Mouse (Mus musculus): ENCODE data around the gene Flnb. TPM values are rescaled to one million over a fixed set of nuclear protein-coding genes. Genes with fewer than 3 reads are reported as not detected.

Gene Flnb
- polyA plus RNA-seq, 1 experiment from 2014 or later: 7.0 TPM

DNA sequence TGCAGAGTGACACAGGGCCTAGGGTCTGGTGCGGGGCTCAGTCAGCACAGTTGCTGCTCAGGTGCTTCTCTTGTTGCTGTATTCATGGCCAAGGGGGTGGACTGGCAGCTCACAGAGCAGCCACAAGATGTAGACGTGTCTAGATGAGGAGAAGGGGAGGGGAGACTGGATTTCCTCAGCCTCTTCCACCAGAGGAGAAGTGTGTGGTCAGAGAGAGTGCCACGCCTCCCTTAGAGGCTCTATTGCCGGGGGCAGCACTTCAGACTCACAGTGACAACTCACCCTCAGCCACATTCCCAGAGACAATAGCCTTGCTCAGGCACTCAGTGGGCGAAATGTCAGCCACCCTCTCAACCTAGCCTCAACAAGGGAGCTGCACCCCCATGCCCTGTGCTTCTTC, 127.5 kb downstream of the Flnb start:
- 68% methylated on average over 5 of the region's 5 CpGs for WGBS
- peaks cover 21% of the 10 kb centered on the region for H3K36me3 ChIP-seq (ENCODE audit: control insufficient read depth, insufficient read depth, low read length)

GRCm38 (mm10) chr14:7951234-7951633, 133.5 kb downstream of the Flnb start:
- no peak for ATAC-seq (ENCODE audit: low read depth)
- Histone ChIP-seq H3K36me3 (ENCODE audit: control insufficient read depth, insufficient read depth, low read length) (peaks cover 15% of the 10 kb centered on the region), H3K9ac (replicated peaks; ENCODE audit: low read depth, low read length) (no peak overlapping the region), H3K27ac (ENCODE audit: low read depth, low read length) (no peak overlapping the region), H3K4me2 (ENCODE audit: low read depth, low read length) (no peak overlapping the region), H3K4me1 (ENCODE audit: control insufficient read depth, insufficient read depth, low read length) (no peaks in the 10 kb centered on the region), H3K9me3 (ENCODE audit: control insufficient read depth, low read length) (no peaks in the 10 kb centered on the region), H3K4me3 (ENCODE audit: low read depth, low read length) (no peak overlapping the region), H3K27me3 (ENCODE audit: control insufficient read depth, insufficient read depth, low read length) (no peaks in the 10 kb centered on the region)
- WGBS: 90% methylated on average over 9 of the region's 9 CpGs

More for the DNA sequence above, 127.5 kb downstream of the Flnb start:
- Histone ChIP-seq H3K4me2 (ENCODE audit: low read depth, low read length) (no peak overlapping the region), H3K9ac (replicated peaks; ENCODE audit: low read depth, low read length) (no peak overlapping the region), H3K27me3 (ENCODE audit: control insufficient read depth, insufficient read depth, low read length) (no peaks in the 10 kb centered on the region), H3K4me1 (ENCODE audit: control insufficient read depth, insufficient read depth, low read length) (no peaks in the 10 kb centered on the region), H3K4me3 (ENCODE audit: low read depth, low read length) (no peak overlapping the region), H3K9me3 (ENCODE audit: control insufficient read depth, low read length) (no peaks in the 10 kb centered on the region), H3K27ac (ENCODE audit: low read depth, low read length) (no peak overlapping the region)
- ATAC-seq (ENCODE audit: low read depth): no peak

DNA sequence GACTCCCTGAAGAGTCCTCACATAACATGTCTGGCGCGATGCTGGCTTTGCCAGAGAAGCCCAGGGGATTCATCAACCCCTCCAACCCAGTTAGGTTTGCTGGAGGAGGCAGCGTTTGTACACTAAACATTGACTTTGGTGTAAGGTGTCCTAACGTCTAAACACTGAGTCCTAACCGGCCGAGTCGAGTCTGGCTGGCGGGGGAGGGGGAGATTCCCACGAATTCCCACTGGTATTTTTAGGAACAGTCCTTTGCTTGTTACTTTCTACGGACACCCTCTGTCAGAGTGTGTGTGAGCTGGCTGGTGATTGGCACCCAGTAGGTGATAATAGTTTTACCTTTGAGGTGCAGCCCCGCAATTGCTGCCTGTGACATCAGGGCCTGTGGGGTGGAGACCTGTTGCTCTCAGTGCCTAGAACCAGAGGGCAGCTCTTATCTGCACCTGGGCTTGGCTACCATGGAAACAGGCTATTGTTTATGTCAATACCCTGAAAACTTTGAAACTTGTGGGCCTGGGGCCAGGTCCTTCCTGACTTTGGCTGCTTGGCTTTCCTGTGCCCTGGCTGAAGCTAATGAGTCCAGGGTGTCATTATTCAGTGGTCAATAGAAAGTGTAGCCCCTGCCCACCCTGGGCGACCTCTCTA, 135.0 kb downstream of the Flnb start:
- Histone ChIP-seq H3K27ac (ENCODE audit: low read depth, low read length) (no peak overlapping the region), H3K9ac (replicated peaks; ENCODE audit: low read depth, low read length) (no peak overlapping the region), H3K4me3 (ENCODE audit: low read depth, low read length) (no peak overlapping the region), H3K27me3 (ENCODE audit: control insufficient read depth, insufficient read depth, low read length) (no peaks in the 10 kb centered on the region), H3K9me3 (ENCODE audit: control insufficient read depth, low read length) (no peaks in the 10 kb centered on the region), H3K4me1 (ENCODE audit: control insufficient read depth, insufficient read depth, low read length) (no peaks in the 10 kb centered on the region), H3K4me2 (ENCODE audit: low read depth, low read length) (no peak overlapping the region), H3K36me3 (ENCODE audit: control insufficient read depth, insufficient read depth, low read length) (peaks cover 15% of the 10 kb centered on the region)
- ATAC-seq (ENCODE audit: low read depth): peak; percentile 16; the same call in 1 of the 2 replicates
- 41% methylated on average over 12 of the region's 12 CpGs for WGBS

DNA sequence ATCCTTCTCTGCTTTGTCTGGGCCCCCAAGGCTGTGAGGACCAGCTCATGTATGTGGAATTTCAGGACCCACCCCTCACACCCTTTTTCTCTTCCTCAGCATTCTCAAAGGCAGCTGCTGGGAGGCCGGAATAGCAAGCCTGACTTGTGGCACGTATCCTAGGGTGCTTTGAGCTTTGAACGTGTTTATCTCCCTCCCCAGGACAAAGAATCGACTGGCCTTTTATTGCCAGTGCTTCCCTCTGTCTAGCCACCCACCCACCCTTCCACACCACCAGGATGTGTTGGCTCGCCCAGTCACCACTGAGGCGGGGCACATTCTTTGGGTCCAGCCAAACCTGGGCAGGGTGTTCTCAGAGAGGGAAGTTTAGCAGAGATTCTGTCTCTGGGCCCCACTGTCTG, 136.3 kb downstream of the Flnb start:
- no peak overlapping the region for H3K4me3 ChIP-seq (ENCODE audit: low read depth, low read length)
- no peak overlapping the region for H3K4me2 ChIP-seq (ENCODE audit: low read depth, low read length)
- WGBS: 22% methylated on average over 6 of the region's 6 CpGs
- no peaks in the 10 kb centered on the region for H3K4me1 ChIP-seq (ENCODE audit: control insufficient read depth, insufficient read depth, low read length)
- no peaks in the 10 kb centered on the region for H3K9me3 ChIP-seq (ENCODE audit: control insufficient read depth, low read length)
- no peaks in the 10 kb centered on the region for H3K27me3 ChIP-seq (ENCODE audit: control insufficient read depth, insufficient read depth, low read length)
- H3K9ac ChIP-seq (replicated peaks; ENCODE audit: low read depth, low read length): no peak overlapping the region
- no peak overlapping the region; the same call in 1 of the 2 replicates for H3K27ac ChIP-seq (ENCODE audit: low read depth, low read length)
- peaks cover 12% of the 10 kb centered on the region for H3K36me3 ChIP-seq (ENCODE audit: control insufficient read depth, insufficient read depth, low read length)
- no peak for ATAC-seq (ENCODE audit: low read depth)

GRCm38 (mm10) chr14:7956427-7956826, 138.7 kb downstream of the Flnb start:
- Histone ChIP-seq H3K9ac (replicated peaks; ENCODE audit: low read depth, low read length) (no peak overlapping the region), H3K36me3 (ENCODE audit: control insufficient read depth, insufficient read depth, low read length) (peaks cover 3% of the 10 kb centered on the region; the same call in 1 of the 2 replicates), H3K4me2 (ENCODE audit: low read depth, low read length) (no peak overlapping the region), H3K4me1 (ENCODE audit: control insufficient read depth, insufficient read depth, low read length) (no peaks in the 10 kb centered on the region), H3K27ac (ENCODE audit: low read depth, low read length) (no peak overlapping the region), H3K9me3 (ENCODE audit: control insufficient read depth, low read length) (no peaks in the 10 kb centered on the region), H3K4me3 (ENCODE audit: low read depth, low read length) (no peak overlapping the region), H3K27me3 (ENCODE audit: control insufficient read depth, insufficient read depth, low read length) (no peaks in the 10 kb centered on the region)
- WGBS: 82% methylated on average over 10 of the region's 10 CpGs
- no peak for ATAC-seq (ENCODE audit: low read depth)

GRCm38 (mm10) chr14:7957049-7957448, 139.3 kb downstream of the Flnb start, which contains the start of gene Gm45521:
Gene Gm45521, plus strand, starts transcription at chr14:7957288.
- Histone ChIP-seq H3K9me3 (ENCODE audit: control insufficient read depth, low read length) (no peaks in the 10 kb centered on the region), H3K4me2 (ENCODE audit: low read depth, low read length) (no peak within 1 kb of the TSS), H3K9ac (replicated peaks; ENCODE audit: low read depth, low read length) (no peak within 1 kb of the TSS), H3K36me3 (ENCODE audit: control insufficient read depth, insufficient read depth, low read length) (no peaks in the 10 kb centered on the region), H3K27ac (ENCODE audit: low read depth, low read length) (no peak within 1 kb of the TSS), H3K27me3 (ENCODE audit: control insufficient read depth, insufficient read depth, low read length) (no peaks in the 10 kb centered on the region), H3K4me3 (ENCODE audit: low read depth, low read length) (no peak within 1 kb of the TSS), H3K4me1 (ENCODE audit: control insufficient read depth, insufficient read depth, low read length) (no peaks in the 10 kb centered on the region)
- whole genome bisulfite sequencing: 45% methylated on average over 9 of the region's 9 CpGs
- ATAC-seq (ENCODE audit: low read depth): 0 out of 2 replicates have a peak, but pooled peaks have one; percentile 26

DNA sequence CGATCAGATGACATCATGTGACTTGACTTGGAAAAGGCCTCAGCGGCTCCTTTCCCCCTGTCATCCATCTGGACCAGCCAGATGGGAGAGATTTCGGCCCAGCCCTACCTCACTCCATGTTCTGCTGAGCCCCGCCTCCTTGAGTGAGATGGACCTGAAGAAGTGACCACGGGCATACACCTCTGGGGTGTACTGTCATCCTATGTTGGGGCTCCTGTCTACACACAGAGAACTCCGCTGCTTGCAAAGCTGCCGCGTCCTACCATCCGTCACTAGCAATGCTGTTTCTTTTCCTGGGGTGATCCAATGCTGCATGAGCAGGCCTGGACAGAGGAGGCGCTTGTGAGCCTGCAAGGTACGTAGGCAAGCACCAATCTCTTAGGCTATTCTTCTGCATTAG, 142.9 kb downstream of the Flnb start:
- WGBS: 58% methylated on average over 11 of the region's 11 CpGs

GRCm38 (mm10) chr14:7961714-7962113, 144.0 kb downstream of the Flnb start:
- 54% methylated on average over 5 of the region's 5 CpGs for WGBS
- H3K4me3 ChIP-seq (ENCODE audit: low read depth, low read length): no peak overlapping the region
- H3K4me2 ChIP-seq (ENCODE audit: low read depth, low read length): no peak overlapping the region
- no peaks in the 10 kb centered on the region for H3K4me1 ChIP-seq (ENCODE audit: control insufficient read depth, insufficient read depth, low read length)
- H3K9me3 ChIP-seq (ENCODE audit: control insufficient read depth, low read length): no peaks in the 10 kb centered on the region
- no peaks in the 10 kb centered on the region for H3K36me3 ChIP-seq (ENCODE audit: control insufficient read depth, insufficient read depth, low read length)
- ATAC-seq (ENCODE audit: low read depth): no peak
- no peaks in the 10 kb centered on the region for H3K27me3 ChIP-seq (ENCODE audit: control insufficient read depth, insufficient read depth, low read length)
- no peak overlapping the region for H3K9ac ChIP-seq (replicated peaks; ENCODE audit: low read depth, low read length)
- H3K27ac ChIP-seq (ENCODE audit: low read depth, low read length): no peak overlapping the region

More for the DNA sequence above, 142.9 kb downstream of the Flnb start:
- Histone ChIP-seq H3K9ac (replicated peaks; ENCODE audit: low read depth, low read length) (no peak overlapping the region), H3K36me3 (ENCODE audit: control insufficient read depth, insufficient read depth, low read length) (no peaks in the 10 kb centered on the region), H3K4me1 (ENCODE audit: control insufficient read depth, insufficient read depth, low read length) (no peaks in the 10 kb centered on the region), H3K27ac (ENCODE audit: low read depth, low read length) (no peak overlapping the region), H3K4me2 (ENCODE audit: low read depth, low read length) (no peak overlapping the region), H3K9me3 (ENCODE audit: control insufficient read depth, low read length) (no peaks in the 10 kb centered on the region), H3K4me3 (ENCODE audit: low read depth, low read length) (no peak overlapping the region), H3K27me3 (ENCODE audit: control insufficient read depth, insufficient read depth, low read length) (no peaks in the 10 kb centered on the region)
- peak; percentile 38; the same call in 1 of the 2 replicates for ATAC-seq (ENCODE audit: low read depth)

DNA sequence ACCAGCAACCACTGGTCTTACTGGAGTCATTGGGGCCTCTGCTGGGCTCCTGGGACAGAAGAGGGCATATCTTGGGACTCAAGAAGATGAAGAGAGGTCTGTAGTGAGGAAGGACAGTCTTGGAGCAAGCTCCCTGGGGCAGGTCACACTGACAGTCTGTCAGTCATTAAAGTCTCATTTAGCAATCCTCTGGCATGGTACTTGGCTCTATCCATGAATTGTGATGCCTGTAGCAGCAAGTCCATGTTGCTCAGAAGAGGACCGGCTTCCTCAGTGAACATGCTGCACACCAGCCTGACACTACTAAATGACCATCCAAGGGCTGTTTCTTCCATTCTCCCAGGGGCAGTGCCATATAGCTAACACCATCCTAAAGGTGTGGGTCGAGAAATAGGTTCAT, 144.9 kb downstream of the Flnb start:
- H3K36me3 ChIP-seq (ENCODE audit: control insufficient read depth, insufficient read depth, low read length): no peaks in the 10 kb centered on the region
- H3K9ac ChIP-seq (replicated peaks; ENCODE audit: low read depth, low read length): no peak overlapping the region
- no peaks in the 10 kb centered on the region for H3K4me1 ChIP-seq (ENCODE audit: control insufficient read depth, insufficient read depth, low read length)
- no peak overlapping the region for H3K27ac ChIP-seq (ENCODE audit: low read depth, low read length)
- no peaks in the 10 kb centered on the region for H3K9me3 ChIP-seq (ENCODE audit: control insufficient read depth, low read length)
- 87% methylated on average over 2 of the region's 2 CpGs for WGBS
- ATAC-seq (ENCODE audit: low read depth): no peak
- no peaks in the 10 kb centered on the region for H3K27me3 ChIP-seq (ENCODE audit: control insufficient read depth, insufficient read depth, low read length)
- no peak overlapping the region for H3K4me2 ChIP-seq (ENCODE audit: low read depth, low read length)
- H3K4me3 ChIP-seq (ENCODE audit: low read depth, low read length): no peak overlapping the region

All from neural tube, embryonic 14.5 days (tissue).